Mouse (Mus musculus) left cerebral cortex, adult 9 months (tissue): ENCODE data around the gene Slc7a8.

Experiments
- DNase-seq, 2 experiments: peaks; one replicate each; pipeline ENCODE4 v3.0.0; 2022; ENCODE audit warnings: low spot score in 2 of 2

The Slc7a8 gene

GRCm38 (mm10) chr14:54701298-54701697, 80.4 kb downstream of the Slc7a8 start:
- peak in 1 of 2 experiments; percentile 67 for DNase-seq

DNA sequence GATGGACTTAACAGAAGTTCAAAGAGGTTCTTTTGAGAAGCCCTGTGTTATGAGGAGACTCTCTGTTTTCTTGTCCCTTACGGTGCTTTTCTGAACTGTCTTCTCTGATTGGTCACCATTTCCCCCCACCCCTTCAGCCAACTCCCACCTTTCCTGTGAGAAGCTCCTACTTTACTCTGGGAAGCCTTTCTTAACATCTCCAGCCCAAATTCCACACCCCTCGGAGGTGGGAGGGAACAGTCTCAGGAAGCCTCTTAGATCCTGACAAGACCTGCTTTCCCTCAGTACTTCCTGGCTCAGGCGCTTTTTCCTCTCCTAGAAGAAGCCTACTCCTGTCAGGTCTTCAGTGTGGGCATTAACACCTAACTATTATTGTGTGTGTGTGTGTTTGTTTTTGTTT, 82.2 kb downstream of the Slc7a8 start:
- no peak for DNase-seq

GRCm38 (mm10) chr14:54698733-54699132, 83.0 kb downstream of the Slc7a8 start, which contains the start of gene Gm29776:
Gene Gm29776 (minus strand): TSS chr14:54698833.
- DNase-seq: no peak

DNA sequence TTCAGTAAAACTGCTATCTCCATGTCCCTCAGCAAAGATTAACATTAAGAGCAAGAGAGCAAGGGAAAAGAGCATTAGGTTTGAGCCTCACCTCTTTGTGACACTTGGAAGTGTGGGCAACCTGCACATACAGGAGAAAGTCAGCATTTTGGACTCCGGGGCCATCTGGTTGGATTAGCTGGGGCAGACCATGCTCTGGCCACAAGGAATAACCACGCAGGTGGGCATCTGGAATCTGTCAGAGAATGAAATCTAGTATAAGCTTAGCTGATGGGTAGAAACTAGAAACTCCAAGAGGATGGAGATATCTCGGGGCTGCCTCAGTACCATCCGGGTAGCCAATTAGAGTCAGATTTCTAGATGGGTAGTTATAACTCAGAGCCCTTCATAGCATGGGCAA, 85.0 kb downstream of the Slc7a8 start:
- DNase-seq: no peak

GRCm38 (mm10) chr14:54695042-54695441, 86.7 kb downstream of the Slc7a8 start:
- no peak for DNase-seq

GRCm38 (mm10) chr14:54687251-54687650, 94.5 kb downstream of the Slc7a8 start:
- DNase-seq: no peak

GRCm38 (mm10) chr14:54686522-54687143, 95.1 kb downstream of the Slc7a8 start, which contains the start of gene Acin1:
Gene Acin1 (minus strand): TSS chr14:54686931.
- DNase-seq: peak; percentile 99 to 100

GRCm38 (mm10) chr14:54686063-54686521, 95.7 kb downstream of the Slc7a8 start, which contains the start of gene 1700123O20Rik:
Gene 1700123O20Rik (plus strand): TSS chr14:54686216.
- no peak for DNase-seq

- DNase-seq: no peak
These were observed 96.3 kb downstream of the Slc7a8 start for GRCm38 (mm10) chr14:54685471-54685870.

GRCm38 (mm10) chr14:54682396-54682795, 99.3 kb downstream of the Slc7a8 start:
- no peak for DNase-seq

GRCm38 (mm10) chr14:54678657-54679304, 103.0 kb downstream of the Slc7a8 start:
- DNase-seq: no peak

DNA sequence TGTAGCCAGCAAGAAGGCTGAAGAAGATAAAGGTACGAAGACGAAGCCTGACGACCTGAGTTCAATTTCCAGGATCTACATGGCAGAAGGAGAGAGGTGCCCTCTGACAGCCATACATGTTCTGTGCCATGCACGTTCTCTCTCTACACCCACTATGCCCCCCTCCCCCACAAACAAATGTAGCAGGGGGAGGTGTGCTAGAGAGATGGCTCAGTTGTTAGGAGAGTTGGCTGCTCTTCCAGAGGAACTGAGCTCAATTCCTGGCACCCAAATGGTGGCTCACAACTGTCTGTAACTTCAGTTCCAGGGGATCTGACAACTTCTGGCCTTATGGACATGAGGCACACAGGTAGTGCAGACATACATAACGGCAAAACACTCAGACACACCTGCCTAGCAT, 105.5 kb downstream of the Slc7a8 start:
- DNase-seq: no peak

DNA sequence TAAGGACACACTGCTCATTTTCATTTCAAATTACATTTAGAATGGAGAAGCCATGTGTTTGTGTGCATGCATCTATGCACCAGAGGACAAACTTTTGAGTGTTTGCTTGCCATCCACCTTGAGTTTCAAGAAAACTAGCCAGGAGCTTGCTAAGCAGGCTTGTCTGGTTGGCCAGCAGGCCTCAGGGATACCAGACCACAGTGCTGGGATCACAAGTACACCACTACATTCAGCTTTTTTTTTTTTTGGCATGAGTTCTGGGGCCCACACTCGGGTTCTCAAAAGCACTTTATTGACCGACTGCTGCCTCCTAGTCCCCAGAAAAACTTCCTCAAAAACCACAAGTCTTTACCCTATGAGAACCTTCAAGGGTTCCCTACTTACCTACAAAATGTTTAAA, 107.4 kb downstream of the Slc7a8 start:
- DNase-seq: no peak
